Mouse (Mus musculus): ENCODE measurements at regions not wholly inside any gene's neighbourhood (a gene's known extent, or its start where the extent isn't known, plus 50 kb on each side); places are given as distances from the start of the nearest gene placed in this dataset.

GRCm38 (mm10) chr6:36004701-36005100 lies 383.2 kb upstream of the Chrm2 start:
- DNase-seq (ENCODE audit: extremely low read depth, low read depth): peak; percentile 1

- no peak for DNase-seq (ENCODE audit: extremely low read depth, low read depth)
These were observed 385.8 kb upstream of the Chrm2 start for GRCm38 (mm10) chr6:36002090-36002489.

- no peak for DNase-seq (ENCODE audit: extremely low read depth, low read depth)
These were observed 399.0 kb upstream of the Chrm2 start for GRCm38 (mm10) chr6:35988891-35989290.

- no peak for DNase-seq (ENCODE audit: extremely low read depth, low read depth)
These were observed 400.4 kb upstream of the Mtpn start for GRCm38 (mm10) chr6:35940071-35940470.

GRCm38 (mm10) chr6:35924189-35924588 lies 384.5 kb upstream of the Mtpn start:
- no peak for DNase-seq (ENCODE audit: extremely low read depth, low read depth)

- no peak for DNase-seq (ENCODE audit: extremely low read depth, low read depth)
These were observed 358.3 kb upstream of the Mtpn start for GRCm38 (mm10) chr6:35897990-35898389.

- no peak for DNase-seq (ENCODE audit: extremely low read depth, low read depth)
These were observed 356.0 kb upstream of the Mtpn start for GRCm38 (mm10) chr6:35895692-35896091.

GRCm38 (mm10) chr6:35874671-35875070 lies 335.0 kb upstream of the Mtpn start:
- DNase-seq (ENCODE audit: extremely low read depth, low read depth): no peak

GRCm38 (mm10) chr6:35871388-35871787 lies 331.7 kb upstream of the Mtpn start:
- DNase-seq (ENCODE audit: extremely low read depth, low read depth): no peak

GRCm38 (mm10) chr6:35864218-35864617 lies 324.5 kb upstream of the Mtpn start:
- DNase-seq (ENCODE audit: extremely low read depth, low read depth): no peak

GRCm38 (mm10) chr6:35853993-35854392 lies 314.3 kb upstream of the Mtpn start:
- no peak for DNase-seq (ENCODE audit: extremely low read depth, low read depth)

- DNase-seq (ENCODE audit: extremely low read depth, low read depth): no peak
These were observed 277.0 kb upstream of the Mtpn start for GRCm38 (mm10) chr6:35816657-35817056.

- no peak for DNase-seq (ENCODE audit: extremely low read depth, low read depth)
These were observed 274.8 kb upstream of the Mtpn start for GRCm38 (mm10) chr6:35814476-35814875.

- no peak for DNase-seq (ENCODE audit: extremely low read depth, low read depth)
These were observed 266.1 kb upstream of the Mtpn start for GRCm38 (mm10) chr6:35805738-35806137.

GRCm38 (mm10) chr6:35804041-35804440 lies 264.4 kb upstream of the Mtpn start:
- DNase-seq (ENCODE audit: extremely low read depth, low read depth): no peak

- no peak for DNase-seq (ENCODE audit: extremely low read depth, low read depth)
These were observed 240.0 kb upstream of the Mtpn start for GRCm38 (mm10) chr6:35779706-35780105.

- no peak for DNase-seq (ENCODE audit: extremely low read depth, low read depth)
These were observed 231.2 kb upstream of the Mtpn start for GRCm38 (mm10) chr6:35770907-35771306.

- no peak for DNase-seq (ENCODE audit: extremely low read depth, low read depth)
These were observed 220.0 kb upstream of the Mtpn start for GRCm38 (mm10) chr6:35759606-35760246.

- DNase-seq (ENCODE audit: extremely low read depth, low read depth): no peak
These were observed 206.3 kb upstream of the Mtpn start for GRCm38 (mm10) chr6:35746034-35746433.

GRCm38 (mm10) chr6:35705587-35705986 lies 165.9 kb upstream of the Mtpn start:
- no peak for DNase-seq (ENCODE audit: extremely low read depth, low read depth)

- no peak for DNase-seq (ENCODE audit: extremely low read depth, low read depth)
These were observed 127.4 kb upstream of the Mtpn start for GRCm38 (mm10) chr6:35667062-35667461.

GRCm38 (mm10) chr6:35651401-35651800 lies 111.7 kb upstream of the Mtpn start:
- no peak for DNase-seq (ENCODE audit: extremely low read depth, low read depth)

- no peak for DNase-seq (ENCODE audit: extremely low read depth, low read depth)
These were observed 105.5 kb upstream of the Mtpn start for GRCm38 (mm10) chr6:35645210-35645609.

- DNase-seq (ENCODE audit: extremely low read depth, low read depth): no peak
These were observed 101.0 kb upstream of the Mtpn start for GRCm38 (mm10) chr6:35640672-35641071.
